Mouse (Mus musculus): Measurements from ENCODE around the gene Bean1. TPM values are rescaled to one million over a fixed set of nuclear protein-coding genes. Genes with fewer than 3 reads are reported as not detected.

The Bean1 gene
- polyA plus RNA-seq, 1 experiment: 0.66 TPM

GRCm38 (mm10) chr8:104171050-104171620, 893 bp downstream of the Bean1 start:
- no peak overlapping the region for H3K27ac ChIP-seq (ENCODE audit: insufficient read depth, low read depth, low read length)
- 5% methylated on average over 32 of the region's 32 CpGs for WGBS
- H3K27me3 ChIP-seq (replicated peaks; ENCODE audit: control insufficient read depth, insufficient read depth, low read length): peaks cover 4% of the 10 kb centered on the region; the same call in 1 of the 2 replicates
- H3K4me3 ChIP-seq (ENCODE audit: insufficient read depth, low read depth, low read length): peak overlapping the region; percentile 47; the same call in 1 of the 2 replicates
- TF ChIP-seq POLR2A (IDR thresholded peaks at IDR 0.05; ENCODE audit: low read depth, low read length): no peak
- TF ChIP-seq CTCF (conservative IDR thresholded peaks at IDR 0.05; ENCODE audit: insufficient read depth, insufficient read length, low read depth, low read length): no peak
- H3K4me1 ChIP-seq (ENCODE audit: control insufficient read depth, insufficient read depth, low read length): no peaks in the 10 kb centered on the region
- no peak for DNase-seq
- no peaks in the 10 kb centered on the region for H3K36me3 ChIP-seq (ENCODE audit: control insufficient read depth, insufficient read depth, low read length)

GRCm38 (mm10) chr8:104172420-104172819, 2.2 kb downstream of the Bean1 start:
- no peak for TF ChIP-seq POLR2A (IDR thresholded peaks at IDR 0.05; ENCODE audit: low read depth, low read length)
- no peak for TF ChIP-seq CTCF (conservative IDR thresholded peaks at IDR 0.05; ENCODE audit: insufficient read depth, insufficient read length, low read depth, low read length)
- H3K4me3 ChIP-seq (ENCODE audit: insufficient read depth, low read depth, low read length): no peak overlapping the region
- peaks cover 4% of the 10 kb centered on the region; the same call in 1 of the 2 replicates for H3K27me3 ChIP-seq (replicated peaks; ENCODE audit: control insufficient read depth, insufficient read depth, low read length)
- H3K27ac ChIP-seq (ENCODE audit: insufficient read depth, low read depth, low read length): no peak overlapping the region
- whole genome bisulfite sequencing: 93% methylated on average over 6 of the region's 6 CpGs
- H3K36me3 ChIP-seq (ENCODE audit: control insufficient read depth, insufficient read depth, low read length): no peaks in the 10 kb centered on the region
- no peaks in the 10 kb centered on the region for H3K4me1 ChIP-seq (ENCODE audit: control insufficient read depth, insufficient read depth, low read length)
- DNase-seq: no peak

GRCm38 (mm10) chr8:104175848-104176527, 5.7 kb downstream of the Bean1 start:
- 61% methylated on average over 8 of the region's 8 CpGs for WGBS
- Histone ChIP-seq H3K27me3 (replicated peaks; ENCODE audit: control insufficient read depth, insufficient read depth, low read length) (no peaks in the 10 kb centered on the region; the same call in 1 of the 2 replicates), H3K27ac (ENCODE audit: insufficient read depth, low read depth, low read length) (no peak overlapping the region), H3K36me3 (ENCODE audit: control insufficient read depth, insufficient read depth, low read length) (no peaks in the 10 kb centered on the region), H3K4me1 (ENCODE audit: control insufficient read depth, insufficient read depth, low read length) (no peaks in the 10 kb centered on the region), H3K4me3 (ENCODE audit: insufficient read depth, low read depth, low read length) (no peak overlapping the region)
- peak; percentile 4 for DNase-seq
- no peak for TF ChIP-seq POLR2A (IDR thresholded peaks at IDR 0.05; ENCODE audit: low read depth, low read length)
- TF ChIP-seq CTCF (conservative IDR thresholded peaks at IDR 0.05; ENCODE audit: insufficient read depth, insufficient read length, low read depth, low read length): no peak

- no peaks in the 10 kb centered on the region for H3K36me3 ChIP-seq (ENCODE audit: control insufficient read depth, insufficient read depth, low read length)
- H3K27me3 ChIP-seq (replicated peaks; ENCODE audit: control insufficient read depth, insufficient read depth, low read length): no peaks in the 10 kb centered on the region
- DNase-seq: no peak
- no peak overlapping the region for H3K27ac ChIP-seq (ENCODE audit: insufficient read depth, low read depth, low read length)
- no peak overlapping the region for H3K4me3 ChIP-seq (ENCODE audit: insufficient read depth, low read depth, low read length)
- no peaks in the 10 kb centered on the region for H3K4me1 ChIP-seq (ENCODE audit: control insufficient read depth, insufficient read depth, low read length)
- TF ChIP-seq POLR2A (IDR thresholded peaks at IDR 0.05; ENCODE audit: low read depth, low read length): no peak
- no peak for TF ChIP-seq CTCF (conservative IDR thresholded peaks at IDR 0.05; ENCODE audit: insufficient read depth, insufficient read length, low read depth, low read length)
- 67% methylated on average over 4 of the region's 4 CpGs for WGBS
Measured at GRCm38 (mm10) chr8:104177054-104177453, 6.8 kb downstream of the Bean1 start.

GRCm38 (mm10) chr8:104184905-104185304, 14.7 kb downstream of the Bean1 start:
- DNase-seq: no peak
- no peak overlapping the region for H3K27ac ChIP-seq (ENCODE audit: insufficient read depth, low read depth, low read length)
- no peak overlapping the region for H3K4me3 ChIP-seq (ENCODE audit: insufficient read depth, low read depth, low read length)
- no peak for TF ChIP-seq CTCF (conservative IDR thresholded peaks at IDR 0.05; ENCODE audit: insufficient read depth, insufficient read length, low read depth, low read length)
- TF ChIP-seq POLR2A (IDR thresholded peaks at IDR 0.05; ENCODE audit: low read depth, low read length): no peak
- H3K4me1 ChIP-seq (ENCODE audit: control insufficient read depth, insufficient read depth, low read length): no peaks in the 10 kb centered on the region
- no peaks in the 10 kb centered on the region for H3K36me3 ChIP-seq (ENCODE audit: control insufficient read depth, insufficient read depth, low read length)
- WGBS: 18% methylated on average over 6 of the region's 6 CpGs
- no peaks in the 10 kb centered on the region for H3K27me3 ChIP-seq (replicated peaks; ENCODE audit: control insufficient read depth, insufficient read depth, low read length)

GRCm38 (mm10) chr8:104186827-104187226, 16.6 kb downstream of the Bean1 start:
- 82% methylated on average over 4 of the region's 4 CpGs for WGBS
- no peak for TF ChIP-seq CTCF (conservative IDR thresholded peaks at IDR 0.05; ENCODE audit: insufficient read depth, insufficient read length, low read depth, low read length)
- H3K4me3 ChIP-seq (ENCODE audit: insufficient read depth, low read depth, low read length): no peak overlapping the region
- H3K27me3 ChIP-seq (replicated peaks; ENCODE audit: control insufficient read depth, insufficient read depth, low read length): no peaks in the 10 kb centered on the region
- no peaks in the 10 kb centered on the region for H3K4me1 ChIP-seq (ENCODE audit: control insufficient read depth, insufficient read depth, low read length)
- no peaks in the 10 kb centered on the region for H3K36me3 ChIP-seq (ENCODE audit: control insufficient read depth, insufficient read depth, low read length)
- H3K27ac ChIP-seq (ENCODE audit: insufficient read depth, low read depth, low read length): no peak overlapping the region
- no peak for DNase-seq

- H3K4me1 ChIP-seq (ENCODE audit: control insufficient read depth, insufficient read depth, low read length): no peaks in the 10 kb centered on the region
- no peak for DNase-seq
Measured at GRCm38 (mm10) chr8:104187622-104188021, 17.4 kb downstream of the Bean1 start.

More at GRCm38 (mm10) chr8:104187622-104188021, 17.4 kb downstream of the Bean1 start:
- Histone ChIP-seq H3K27ac (ENCODE audit: insufficient read depth, low read depth, low read length) (no peak overlapping the region), H3K36me3 (ENCODE audit: control insufficient read depth, insufficient read depth, low read length) (no peaks in the 10 kb centered on the region), H3K4me3 (ENCODE audit: insufficient read depth, low read depth, low read length) (no peak overlapping the region), H3K27me3 (replicated peaks; ENCODE audit: control insufficient read depth, insufficient read depth, low read length) (no peaks in the 10 kb centered on the region)
- WGBS: 60% methylated on average over 6 of the region's 6 CpGs
- TF ChIP-seq POLR2A (IDR thresholded peaks at IDR 0.05; ENCODE audit: low read depth, low read length) (no peak), CTCF (conservative IDR thresholded peaks at IDR 0.05; ENCODE audit: insufficient read depth, insufficient read length, low read depth, low read length) (no peak)

Data from kidney, adult 2 months (tissue).